Mouse (Mus musculus) stomach, embryonic 14.5 days (tissue): ENCODE results near the gene Pstpip1. TPM values are rescaled to one million over a fixed set of nuclear protein-coding genes. Genes with fewer than 3 reads are reported as not detected.

Experiments used
- ATAC-seq: fragments of 200-750 bp; cut with Nextera tagmentation; 2 replicates; pipeline ENCODE4 v1.8.0; 2017; ENCODE audit warnings: low read depth, moderate TSS enrichment; ENCODE audit not compliant: insufficient number of reproducible peaks, insufficient read depth, low FRiP score
- H3K27ac ChIP-seq: fragments of 300-500 bp; sonication (generic); 2 replicates; pipeline ENCODE4 v1.5.1; 2014; ENCODE audit warnings: mild to moderate bottlenecking, low read length, moderate library complexity, mixed read lengths
- H3K27me3 ChIP-seq: fragments of 300-500 bp; sonication (generic); 2 replicates; pipeline ENCODE4 v1.6.1; 2014; ENCODE audit warnings: low read length, control low read depth, mixed read lengths; ENCODE audit not compliant: control insufficient read depth, insufficient read depth
- H3K36me3 ChIP-seq: fragments of 300-500 bp; sonication (generic); 2 replicates; pipeline ENCODE4 v1.6.1; 2014; ENCODE audit warnings: mild to moderate bottlenecking, control low read depth, low read length, moderate library complexity, mixed read lengths; ENCODE audit not compliant: control insufficient read depth, insufficient read depth
- H3K4me1 ChIP-seq: fragments of 300-500 bp; sonication (generic); 2 replicates; pipeline ENCODE4 v1.6.1; 2014; ENCODE audit warnings: low read length, control low read depth, mixed read lengths; ENCODE audit not compliant: control insufficient read depth, insufficient read depth
- H3K4me2 ChIP-seq: fragments of 300-500 bp; sonication (generic); replicated peaks from 2 replicates; pipeline ENCODE4 v1.6.1; 2014; ENCODE audit warnings: low read depth, low read length, control low read depth
- H3K4me3 ChIP-seq: fragments of 300-500 bp; sonication (generic); 2 replicates; pipeline ENCODE4 v1.5.1; 2014; ENCODE audit warnings: low read depth, low read length, control low read depth
- H3K9ac ChIP-seq: fragments of 300-500 bp; sonication (generic); replicated peaks from 2 replicates; pipeline ENCODE4 v1.6.1; 2014; ENCODE audit warnings: low read depth, mild to moderate bottlenecking, control low read depth, low read length, moderate library complexity, mixed read lengths
- H3K9me3 ChIP-seq: fragments of 300-500 bp; sonication (generic); 2 replicates; pipeline ENCODE4 v1.6.1; 2016; ENCODE audit warnings: low read depth, low read length, control low read depth; ENCODE audit not compliant: control insufficient read depth
- WGBS: fragments of 180-500 bp; shearing (Covaris S2); extraction: QIAGEN DNeasy Blood & Tissue Kit; methylation state at CpG from one replicate; pipeline ENCODE4 v1.1.7; 2014; 5-methylcytosine and 5-hydroxymethylcytosine counted together
- polyA plus RNA-seq: library from polyadenylated mRNA; unstranded; fragments of >200 nt; fragmentation: Nextera tagmentation; extraction: Ambion mirVana; gene quantifications from 2 replicates; pipeline ENCODE4 v1.2.1, GENCODE M21; 2014

Gene Pstpip1
- polyA plus RNA-seq, 1 experiment from 2014 or later: 0.93 TPM

- Histone ChIP-seq H3K4me3 (no peak overlapping the region), H3K27me3 (no peaks in the 10 kb centered on the region), H3K4me1 (no peaks in the 10 kb centered on the region; the same call in 1 of the 2 replicates), H3K4me2 (no peak overlapping the region), H3K36me3 (peaks cover 21% of the 10 kb centered on the region; the same call in 1 of the 2 replicates), H3K27ac (no peak overlapping the region), H3K9ac (no peak overlapping the region), H3K9me3 (no peaks in the 10 kb centered on the region)
- 96% methylated on average over 1 of the region's 1 CpGs for WGBS
- no peak for ATAC-seq
Observed at GRCm38 (mm10) chr9:56068630-56069029, 21.1 kb upstream of the Pstpip1 start.

GRCm38 (mm10) chr9:56072861-56073260, 16.9 kb upstream of the Pstpip1 start:
- Histone ChIP-seq H3K27ac (no peak overlapping the region), H3K4me1 (peaks cover 11% of the 10 kb centered on the region)
- no peak for ATAC-seq

GRCm38 (mm10) chr9:56074863-56075262, 14.9 kb upstream of the Pstpip1 start:
- Histone ChIP-seq H3K27me3 (no peaks in the 10 kb centered on the region), H3K9ac (no peak overlapping the region), H3K4me3 (no peak overlapping the region), H3K36me3 (peaks cover 9% of the 10 kb centered on the region; the same call in 1 of the 2 replicates), H3K27ac (no peak overlapping the region), H3K9me3 (no peaks in the 10 kb centered on the region), H3K4me1 (peaks cover 11% of the 10 kb centered on the region), H3K4me2 (no peak overlapping the region)
- WGBS: 81% methylated on average over 12 of the region's 12 CpGs
- no peak for ATAC-seq

More at GRCm38 (mm10) chr9:56072861-56073260, 16.9 kb upstream of the Pstpip1 start:
- no peak overlapping the region for H3K9ac ChIP-seq
- H3K4me2 ChIP-seq: no peak overlapping the region
- no peaks in the 10 kb centered on the region for H3K27me3 ChIP-seq
- 49% methylated on average over 2 of the region's 2 CpGs for whole genome bisulfite sequencing
- H3K4me3 ChIP-seq: no peak overlapping the region
- peaks cover 8% of the 10 kb centered on the region; the same call in 1 of the 2 replicates for H3K36me3 ChIP-seq
- H3K9me3 ChIP-seq: no peaks in the 10 kb centered on the region

- peaks cover 11% of the 10 kb centered on the region for H3K4me1 ChIP-seq
- H3K9ac ChIP-seq: no peak overlapping the region
- H3K27me3 ChIP-seq: no peaks in the 10 kb centered on the region
- 6% methylated on average over 4 of the region's 4 CpGs for WGBS
- H3K4me2 ChIP-seq: no peak overlapping the region
- H3K9me3 ChIP-seq: no peaks in the 10 kb centered on the region
- H3K36me3 ChIP-seq: peaks cover 9% of the 10 kb centered on the region; the same call in 1 of the 2 replicates
- peak overlapping the region; percentile 66 for H3K27ac ChIP-seq
- ATAC-seq: peak; percentile 35; the same call in 1 of the 2 replicates
- H3K4me3 ChIP-seq: no peak overlapping the region
Observed at GRCm38 (mm10) chr9:56075264-56075663, 14.5 kb upstream of the Pstpip1 start.

GRCm38 (mm10) chr9:56075901-56076620, 13.7 kb upstream of the Pstpip1 start:
- Histone ChIP-seq H3K27me3 (no peaks in the 10 kb centered on the region), H3K4me3 (no peak overlapping the region), H3K27ac (peak overlapping the region; percentile 66), H3K9me3 (no peaks in the 10 kb centered on the region), H3K4me2 (no peak overlapping the region), H3K36me3 (peaks cover 9% of the 10 kb centered on the region; the same call in 1 of the 2 replicates), H3K9ac (no peak overlapping the region), H3K4me1 (peaks cover 11% of the 10 kb centered on the region)
- ATAC-seq: no peak
- WGBS: 26% methylated on average over 7 of the region's 7 CpGs

GRCm38 (mm10) chr9:56079587-56079986, 10.2 kb upstream of the Pstpip1 start:
- Histone ChIP-seq H3K4me3 (no peak overlapping the region), H3K4me2 (no peak overlapping the region), H3K9ac (no peak overlapping the region), H3K36me3 (peaks cover 4% of the 10 kb centered on the region; the same call in 1 of the 2 replicates), H3K9me3 (no peaks in the 10 kb centered on the region), H3K27me3 (no peaks in the 10 kb centered on the region), H3K4me1 (peaks cover 11% of the 10 kb centered on the region), H3K27ac (no peak overlapping the region)
- ATAC-seq: no peak
- WGBS: 83% methylated on average over 5 of the region's 5 CpGs

- Histone ChIP-seq H3K9ac (no peak overlapping the region), H3K9me3 (no peaks in the 10 kb centered on the region), H3K4me2 (no peak overlapping the region), H3K27me3 (no peaks in the 10 kb centered on the region), H3K27ac (no peak overlapping the region), H3K4me1 (peaks cover 14% of the 10 kb centered on the region; the same call in 1 of the 2 replicates), H3K4me3 (no peak overlapping the region), H3K36me3 (no peaks in the 10 kb centered on the region)
- 73% methylated on average over 5 of the region's 5 CpGs for WGBS
- no peak for ATAC-seq
Observed at GRCm38 (mm10) chr9:56086524-56086923, 3.2 kb upstream of the Pstpip1 start.

GRCm38 (mm10) chr9:56090546-56091225, 924 bp downstream of the Pstpip1 start:
- H3K4me1 ChIP-seq: peaks cover 14% of the 10 kb centered on the region; the same call in 1 of the 2 replicates
- WGBS: 74% methylated on average over 5 of the region's 5 CpGs
- peak overlapping the region; percentile 35; the same call in 1 of the 2 replicates for H3K27ac ChIP-seq
- H3K9ac ChIP-seq: no peak overlapping the region
- H3K4me2 ChIP-seq: no peak overlapping the region
- no peaks in the 10 kb centered on the region for H3K27me3 ChIP-seq
- ATAC-seq: no peak
- no peaks in the 10 kb centered on the region for H3K36me3 ChIP-seq
- no peak overlapping the region for H3K4me3 ChIP-seq
- no peaks in the 10 kb centered on the region for H3K9me3 ChIP-seq
